Mouse (Mus musculus): Measurements from ENCODE around the gene Osbpl2.
"Not testable (repeated sequence)": the region's sequence is repeated elsewhere in the genome, so short reads cannot be mapped to it uniquely, and the experiment has no call there.

The Osbpl2 gene

GRCm38 (mm10) chr2:180148551-180148950, 29.4 kb downstream of the Osbpl2 start:
- DNase-seq (ENCODE audit: low read depth, low spot score), result no peak

- DNase-seq (ENCODE audit: low read depth, low spot score), result no peak
Measured at GRCm38 (mm10) chr2:180154796-180155195, 35.7 kb downstream of the Osbpl2 start.

DNA sequence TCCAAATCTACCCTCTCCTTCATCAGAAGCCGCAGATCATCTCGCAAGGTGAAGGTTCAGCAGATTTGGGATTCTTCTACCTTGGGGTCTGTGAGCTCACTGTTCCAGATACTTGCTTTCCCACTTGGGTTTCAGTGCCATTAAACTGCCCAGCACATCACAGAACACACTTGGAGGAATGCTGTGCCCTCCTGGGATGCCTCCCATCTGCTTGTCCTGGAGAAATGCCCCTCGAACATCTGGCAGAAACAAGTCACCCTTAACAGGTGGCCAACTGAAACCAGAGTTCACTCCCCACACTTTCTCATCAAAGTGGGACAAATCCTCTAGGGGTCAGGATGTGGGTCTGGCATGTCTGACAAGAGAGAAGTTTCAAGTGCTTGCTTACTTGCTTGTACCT, 39.5 kb downstream of the Osbpl2 start:
- DNase-seq (ENCODE audit: low read depth, low spot score), result no peak

- no peak for DNase-seq (ENCODE audit: low read depth, low spot score)
Measured at GRCm38 (mm10) chr2:180165855-180166254, 46.7 kb downstream of the Osbpl2 start.

DNA sequence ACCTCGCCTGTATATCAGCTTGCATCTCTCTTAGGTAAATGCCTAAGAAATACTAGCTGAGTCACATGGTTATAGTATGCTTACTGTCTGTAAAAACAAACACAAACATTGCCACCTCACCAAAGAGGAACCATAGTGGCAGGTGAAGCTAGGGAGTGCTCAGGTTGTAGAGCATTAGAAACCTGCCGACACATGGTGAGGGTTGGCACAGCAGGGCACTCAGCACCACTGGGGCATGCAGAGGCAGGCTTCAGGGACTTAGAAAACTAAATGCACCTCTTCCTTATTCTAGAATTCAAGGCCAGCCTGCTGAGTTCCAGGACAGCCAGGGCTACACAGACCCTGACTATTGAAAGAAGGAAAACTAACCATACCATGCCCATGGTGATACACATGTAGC, 47.8 kb downstream of the Osbpl2 start:
- no peak for DNase-seq (ENCODE audit: low read depth, low spot score)

- DNase-seq (ENCODE audit: low read depth, low spot score), result no peak
Measured at GRCm38 (mm10) chr2:180170151-180170805, 51.2 kb downstream of the Osbpl2 start.

- peak; percentile 92 for DNase-seq (ENCODE audit: low read depth, low spot score)
Measured at GRCm38 (mm10) chr2:180170806-180171521, 51.9 kb downstream of the Osbpl2 start, which contains the start of gene Adrm1. Gene Adrm1 (plus strand): TSS chr2:180171485.

DNA sequence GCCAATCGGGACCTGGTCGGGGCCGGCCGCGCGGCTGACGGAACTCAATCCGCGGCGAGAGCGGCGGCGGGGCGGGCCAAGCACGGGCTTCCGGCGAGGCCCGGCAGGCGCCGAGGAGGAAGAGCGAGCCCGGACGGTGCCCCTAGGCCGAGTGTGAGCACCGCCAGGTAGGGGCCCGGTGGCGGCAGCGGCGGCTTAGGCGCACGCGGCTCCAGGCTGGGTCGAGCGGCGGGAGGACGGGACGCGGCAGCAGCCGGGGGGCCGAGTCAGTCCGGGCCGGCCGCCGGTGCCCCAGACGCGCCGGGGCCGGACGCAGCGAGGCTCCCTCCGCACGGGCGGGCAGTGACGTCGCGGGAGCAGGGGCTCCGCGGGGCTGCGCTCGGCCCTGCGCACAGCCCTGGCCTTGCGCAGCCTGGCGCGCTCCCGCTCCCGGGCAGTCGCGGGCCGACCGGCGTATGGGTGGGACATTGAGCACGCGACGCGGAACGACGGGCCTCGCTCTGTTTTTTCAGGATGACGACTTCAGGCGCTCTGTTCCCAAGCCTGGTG, 52.5 kb downstream of the Osbpl2 start:
- no peak for DNase-seq (ENCODE audit: low read depth, low spot score)

DNA sequence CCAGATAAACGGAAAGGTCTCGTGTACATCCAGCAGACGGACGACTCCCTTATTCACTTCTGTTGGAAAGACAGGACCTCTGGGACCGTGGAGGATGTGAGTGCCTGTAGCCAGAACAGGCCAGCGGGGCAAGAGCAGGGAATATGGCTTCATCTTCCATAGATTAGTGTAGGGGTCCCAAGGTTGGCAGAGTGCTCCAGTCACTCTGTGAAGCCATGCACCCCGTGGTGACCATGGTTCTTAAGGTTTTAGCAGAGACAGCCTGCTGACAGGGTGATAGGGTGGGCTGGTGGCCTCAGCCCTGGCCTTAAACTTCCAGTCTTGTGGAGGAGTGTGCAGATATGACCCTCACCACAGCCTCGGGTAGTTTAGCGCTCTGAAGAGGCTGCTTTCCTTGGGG, 53.0 kb downstream of the Osbpl2 start:
- no peak for DNase-seq (ENCODE audit: low read depth, low spot score)

DNA sequence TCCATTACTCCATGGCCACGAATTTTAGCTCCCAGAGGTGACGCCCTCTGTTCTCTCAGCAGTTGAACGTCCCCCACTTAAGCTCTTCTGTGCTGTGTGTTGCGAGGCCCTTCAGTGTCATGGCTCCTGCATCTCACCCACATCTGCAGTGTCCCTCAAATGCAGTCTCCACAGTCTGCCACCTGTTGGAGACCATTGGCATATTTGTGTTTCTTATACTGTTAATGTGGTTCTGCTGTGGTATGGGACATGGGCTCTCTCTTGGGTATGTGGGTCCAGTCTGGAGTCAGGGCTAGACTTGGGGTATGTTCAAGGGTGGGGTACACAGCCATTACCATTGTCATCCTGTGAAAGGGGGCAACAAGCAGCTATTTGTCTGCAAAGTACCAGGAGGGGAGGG, 54.1 kb downstream of the Osbpl2 start:
- DNase-seq (ENCODE audit: low read depth, low spot score), result peak; percentile 55

- not testable (repeated sequence) for DNase-seq (ENCODE audit: low read depth, low spot score)
Measured at GRCm38 (mm10) chr2:180173711-180174110, 54.6 kb downstream of the Osbpl2 start.

- no peak for DNase-seq (ENCODE audit: low read depth, low spot score)
Measured at GRCm38 (mm10) chr2:180174121-180174520, 55.0 kb downstream of the Osbpl2 start.

DNA sequence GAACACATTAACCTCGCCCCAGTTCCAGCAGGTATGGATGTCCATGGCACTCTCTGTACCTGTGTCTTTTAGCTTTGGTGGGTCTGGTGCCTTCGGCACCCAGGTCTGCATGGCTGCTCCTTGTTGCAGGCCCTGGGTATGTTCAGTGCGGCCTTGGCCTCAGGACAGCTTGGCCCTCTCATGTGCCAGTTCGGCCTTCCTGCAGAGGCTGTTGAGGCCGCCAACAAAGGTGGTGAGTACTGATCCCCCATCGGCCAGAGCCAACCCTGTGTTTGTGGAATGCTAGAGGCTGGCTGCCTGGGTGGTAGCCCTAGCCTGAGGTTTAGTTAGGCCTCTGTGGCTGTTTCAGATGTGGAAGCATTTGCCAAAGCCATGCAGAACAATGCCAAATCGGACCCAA, 56.6 kb downstream of the Osbpl2 start:
- no peak for DNase-seq (ENCODE audit: low read depth, low spot score)

DNA sequence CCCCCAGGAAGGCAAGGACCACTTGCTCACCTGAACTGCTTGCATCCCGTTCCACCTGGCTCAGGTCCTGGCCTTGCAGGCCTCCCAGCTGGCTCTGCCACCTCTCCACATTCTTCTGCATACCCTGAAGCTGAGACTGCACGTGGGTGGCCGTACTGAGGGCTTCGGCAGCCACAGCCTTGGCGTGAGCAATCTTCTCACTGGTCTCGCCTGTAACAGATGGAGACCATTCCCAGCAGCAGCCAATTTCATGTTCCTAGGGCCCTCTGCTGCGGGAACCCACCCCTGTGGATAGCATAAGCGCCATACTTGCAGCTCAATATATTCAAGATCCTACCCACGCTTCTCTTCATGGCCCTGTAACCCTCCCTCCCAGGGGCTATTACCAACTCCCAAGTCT, 62.4 kb downstream of the Osbpl2 start:
- DNase-seq (ENCODE audit: low read depth, low spot score), result no peak

DNA sequence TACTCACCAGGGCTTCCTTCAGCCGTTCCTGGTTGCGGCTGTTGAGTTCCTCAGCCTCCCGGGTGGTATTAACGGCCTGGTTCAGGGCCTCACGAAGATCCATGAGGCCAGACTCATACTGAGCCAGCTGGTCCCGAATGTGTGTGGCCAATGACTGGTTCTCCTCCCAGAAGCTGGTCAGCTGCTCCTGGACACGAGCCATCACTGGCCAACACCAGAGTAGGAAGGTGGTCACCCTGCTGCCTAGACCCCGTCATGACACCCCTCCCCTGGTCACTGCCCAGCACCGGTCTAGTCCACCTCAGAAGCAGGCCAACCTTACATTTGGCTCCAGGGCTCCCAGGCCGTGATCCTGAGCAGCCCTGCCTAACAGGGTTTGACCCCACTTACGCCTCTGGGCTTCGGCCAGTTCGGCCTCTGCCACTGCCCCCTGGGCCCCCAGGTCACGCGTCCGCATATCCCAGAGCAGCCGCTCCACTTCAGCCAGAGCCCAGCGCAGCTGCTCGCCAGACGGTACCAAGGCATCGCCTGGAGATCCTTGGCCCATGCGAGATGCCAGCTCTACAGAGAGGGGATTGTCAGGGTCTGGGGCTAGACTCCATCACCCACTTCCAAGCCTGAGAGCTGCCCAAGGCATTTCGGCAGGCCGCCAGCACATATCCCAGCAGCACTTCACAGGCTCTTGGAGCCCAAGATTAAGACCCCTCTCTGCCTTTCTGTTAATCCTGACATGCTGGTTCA, 65.1 kb downstream of the Osbpl2 start:
- no peak for DNase-seq (ENCODE audit: low read depth, low spot score)

DNA sequence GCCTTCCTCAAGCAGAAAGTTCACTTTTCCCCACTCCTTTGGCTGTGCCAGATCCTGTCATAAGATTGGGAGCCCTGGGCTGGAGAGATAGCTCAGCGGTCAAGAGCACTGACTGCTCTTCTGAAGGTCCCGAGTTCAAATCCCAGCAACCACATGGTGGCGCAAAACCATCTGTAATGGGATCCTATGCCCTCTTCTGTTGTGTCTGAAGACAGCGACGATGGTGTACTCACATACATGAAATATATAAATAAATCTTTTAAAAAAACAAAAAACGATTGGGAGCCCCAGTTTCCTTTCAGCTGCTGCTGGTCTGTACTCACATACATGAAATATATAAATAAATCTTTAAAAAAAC, 65.6 kb downstream of the Osbpl2 start:
- no peak for DNase-seq (ENCODE audit: low read depth, low spot score)

DNA sequence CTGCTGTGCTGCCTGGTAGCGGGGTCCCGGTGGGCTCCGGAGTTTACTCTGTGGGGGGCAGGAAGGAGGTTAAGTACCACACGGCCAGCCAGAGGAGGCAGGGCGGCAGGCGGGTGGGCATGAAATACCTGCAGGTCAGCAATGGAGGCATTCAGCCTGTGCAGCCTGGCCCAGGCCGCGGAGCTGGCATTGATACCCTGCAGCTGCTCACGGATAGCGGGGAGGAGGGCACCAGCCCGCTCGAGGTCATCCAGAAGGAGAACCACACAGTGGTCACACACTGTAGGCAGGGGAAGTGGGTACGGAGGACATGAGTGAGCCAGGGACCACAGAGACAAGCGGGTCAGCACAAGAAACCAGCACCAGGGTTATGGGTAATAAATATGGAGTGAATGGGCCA, 66.6 kb downstream of the Osbpl2 start:
- DNase-seq (ENCODE audit: low read depth, low spot score), result no peak

GRCm38 (mm10) chr2:180187362-180187761, 68.3 kb downstream of the Osbpl2 start:
- no peak for DNase-seq (ENCODE audit: low read depth, low spot score)

DNA sequence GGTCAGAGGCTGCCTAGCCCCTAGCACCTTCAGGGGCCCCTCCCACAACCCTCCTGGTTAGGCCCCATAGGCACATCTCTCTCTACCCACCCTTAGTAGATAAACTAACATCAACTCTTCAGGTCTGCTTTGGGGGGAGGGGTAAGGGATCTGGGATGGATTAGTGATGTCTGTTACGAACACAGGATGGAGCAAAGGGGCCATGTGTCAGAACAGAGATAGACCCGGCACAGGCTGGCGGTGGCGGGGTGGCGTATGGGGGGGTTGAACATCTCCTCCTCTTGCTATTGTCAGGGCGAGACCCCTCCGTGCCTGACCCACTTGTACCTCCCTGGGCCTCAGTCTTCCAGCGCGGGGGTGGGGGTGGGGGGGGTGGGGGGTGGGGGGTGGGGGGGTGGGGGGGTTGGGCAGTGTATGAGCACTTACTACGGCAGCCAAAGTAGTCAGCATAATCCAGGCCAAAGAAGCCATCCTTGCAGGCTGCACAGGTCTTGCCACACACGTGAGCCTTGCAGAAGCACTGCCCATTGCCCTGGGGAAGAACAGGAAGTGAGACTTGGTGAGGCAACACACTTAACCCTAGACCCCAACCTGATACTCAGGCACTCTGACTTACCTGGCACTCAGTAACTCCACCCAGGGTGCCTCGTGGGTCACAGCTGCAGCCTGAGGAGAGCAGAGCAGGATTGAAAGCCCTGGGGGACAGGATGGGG, 77.7 kb downstream of the Osbpl2 start:
- DNase-seq (ENCODE audit: low read depth, low spot score), result peak; percentile 73

- DNase-seq (ENCODE audit: low read depth, low spot score), result no peak
Measured at GRCm38 (mm10) chr2:180197323-180198037, 78.4 kb downstream of the Osbpl2 start.

DNA sequence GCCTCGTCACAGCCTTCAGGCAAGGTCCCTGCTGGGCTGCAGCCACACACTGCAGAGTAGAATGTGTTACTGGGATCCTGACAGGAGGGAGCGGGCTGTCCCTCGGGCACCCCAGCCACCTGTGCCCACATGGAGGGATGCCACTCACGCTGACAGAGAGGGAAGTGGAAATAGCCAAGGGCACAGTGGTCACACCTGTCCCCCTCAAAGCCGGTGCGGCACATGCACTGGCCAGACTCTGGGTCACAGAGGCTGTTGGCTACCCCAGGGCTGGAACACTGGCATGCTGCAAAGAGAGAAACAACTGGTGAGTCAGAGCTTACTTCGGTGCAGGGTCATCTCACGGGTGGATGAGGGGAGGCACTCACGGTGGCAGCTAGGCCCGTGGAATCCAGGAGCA, 79.7 kb downstream of the Osbpl2 start:
- no peak for DNase-seq (ENCODE audit: low read depth, low spot score)
